Mouse (Mus musculus) right cerebral cortex, adult 18-20 months (tissue): ENCODE measurements around the gene Rrp15.
A peak's percentile ranks its signal among the peaks of the same experiment; 100 is the strongest.
"Not testable (repeated sequence)": the region's sequence is repeated elsewhere in the genome, so short reads cannot be mapped to it uniquely, and the experiment has no call there.

Experiments
- DNase-seq: peaks from one replicate; pipeline ENCODE4 v3.0.0; 2022; ENCODE audit warnings: mixed read lengths

Rrp15 gene

GRCm38 (mm10) chr1:186748724-186749653 is at the start of gene Rrp15:
Gene Rrp15 (minus strand): TSS chr1:186749358.
- peak; percentile 80 for DNase-seq

GRCm38 (mm10) chr1:186797991-186798390 is 48.8 kb upstream of the Rrp15 start:
- no peak for DNase-seq

GRCm38 (mm10) chr1:186785359-186785758 is 36.2 kb upstream of the Rrp15 start:
- DNase-seq: no peak

- no peak for DNase-seq
Measured at GRCm38 (mm10) chr1:186780826-186781225, 31.7 kb upstream of the Rrp15 start.

GRCm38 (mm10) chr1:186773124-186773523 is 24.0 kb upstream of the Rrp15 start:
- no peak for DNase-seq

GRCm38 (mm10) chr1:186772547-186773077 is 23.5 kb upstream of the Rrp15 start:
- no peak for DNase-seq

- no peak for DNase-seq
Measured at GRCm38 (mm10) chr1:186772005-186772404, 22.8 kb upstream of the Rrp15 start.

- DNase-seq: no peak
Measured at GRCm38 (mm10) chr1:186770659-186771058, 21.5 kb upstream of the Rrp15 start.

GRCm38 (mm10) chr1:186768392-186768791 is 19.2 kb upstream of the Rrp15 start:
- no peak for DNase-seq

GRCm38 (mm10) chr1:186763451-186763850 is 14.3 kb upstream of the Rrp15 start:
- not testable (repeated sequence) for DNase-seq

GRCm38 (mm10) chr1:186749675-186750283 is 621 bp upstream of the Rrp15 start:
- DNase-seq: no peak

- no peak for DNase-seq
Measured at GRCm38 (mm10) chr1:186739828-186740227, 9.3 kb downstream of the Rrp15 start.

GRCm38 (mm10) chr1:186735537-186735936 is 13.6 kb downstream of the Rrp15 start:
- DNase-seq: no peak

- no peak for DNase-seq
Measured at GRCm38 (mm10) chr1:186733052-186733451, 16.1 kb downstream of the Rrp15 start.

GRCm38 (mm10) chr1:186728778-186729177 is 20.4 kb downstream of the Rrp15 start:
- DNase-seq: no peak

GRCm38 (mm10) chr1:186726117-186726516 is 23.0 kb downstream of the Rrp15 start:
- no peak for DNase-seq

- no peak for DNase-seq
Measured at GRCm38 (mm10) chr1:186722299-186722698, 26.9 kb downstream of the Rrp15 start.

GRCm38 (mm10) chr1:186721846-186722245 is 27.3 kb downstream of the Rrp15 start:
- DNase-seq: peak; percentile 80

GRCm38 (mm10) chr1:186721166-186721565 is 28.0 kb downstream of the Rrp15 start:
- no peak for DNase-seq

GRCm38 (mm10) chr1:186719708-186720107 is 29.4 kb downstream of the Rrp15 start:
- DNase-seq: no peak

- DNase-seq: no peak
Measured at GRCm38 (mm10) chr1:186718881-186719280, 30.3 kb downstream of the Rrp15 start.

GRCm38 (mm10) chr1:186714980-186715896 is 33.9 kb downstream of the Rrp15 start:
- no peak for DNase-seq

- no peak for DNase-seq
Measured at GRCm38 (mm10) chr1:186714215-186714614, 34.9 kb downstream of the Rrp15 start.
